Mouse (Mus musculus): ENCODE data around the gene Epb41l1. TPM values are rescaled to one million over a fixed set of nuclear protein-coding genes. Genes with fewer than 3 reads are reported as not detected.
"Not testable (repeated sequence)": the region's sequence is repeated elsewhere in the genome, so short reads cannot be mapped to it uniquely, and the experiment has no call there.

Epb41l1 gene
- 3.5 to 7.1 TPM (median 6.2 TPM) in 3 replicates for total RNA-seq (2017)

GRCm38 (mm10) chr2:156420694-156421380 is at the start of gene Epb41l1:
Gene Epb41l1 (plus strand): TSS chr2:156420909.
- 0 out of 2 replicates have a peak, but pooled peaks have one; percentile 4 for ATAC-seq (replicated peaks; ENCODE audit: insufficient number of reproducible peaks, low FRiP score, low TSS enrichment, poor library complexity, severe bottlenecking)

GRCm38 (mm10) chr2:156376956-156377355 is 43.8 kb upstream of the Epb41l1 start:
- no peak for ATAC-seq (replicated peaks; ENCODE audit: insufficient number of reproducible peaks, low FRiP score, low TSS enrichment, poor library complexity, severe bottlenecking)

GRCm38 (mm10) chr2:156379929-156380328 is 40.8 kb upstream of the Epb41l1 start:
- ATAC-seq (replicated peaks; ENCODE audit: insufficient number of reproducible peaks, low FRiP score, low TSS enrichment, poor library complexity, severe bottlenecking) = no peak

GRCm38 (mm10) chr2:156381350-156381749 is 39.4 kb upstream of the Epb41l1 start:
- no peak for ATAC-seq (replicated peaks; ENCODE audit: insufficient number of reproducible peaks, low FRiP score, low TSS enrichment, poor library complexity, severe bottlenecking)

GRCm38 (mm10) chr2:156392461-156393154 is 28.1 kb upstream of the Epb41l1 start:
- peak; percentile 92 for ATAC-seq (replicated peaks; ENCODE audit: insufficient number of reproducible peaks, low FRiP score, low TSS enrichment, poor library complexity, severe bottlenecking)

GRCm38 (mm10) chr2:156393155-156393828 is 27.4 kb upstream of the Epb41l1 start:
- ATAC-seq (replicated peaks; ENCODE audit: insufficient number of reproducible peaks, low FRiP score, low TSS enrichment, poor library complexity, severe bottlenecking) = no peak

GRCm38 (mm10) chr2:156394282-156394681 is 26.4 kb upstream of the Epb41l1 start:
- no peak for ATAC-seq (replicated peaks; ENCODE audit: insufficient number of reproducible peaks, low FRiP score, low TSS enrichment, poor library complexity, severe bottlenecking)

- ATAC-seq (replicated peaks; ENCODE audit: insufficient number of reproducible peaks, low FRiP score, low TSS enrichment, poor library complexity, severe bottlenecking) = no peak
These were observed 24.6 kb upstream of the Epb41l1 start for GRCm38 (mm10) chr2:156396096-156396495.

GRCm38 (mm10) chr2:156397988-156398387 is 22.7 kb upstream of the Epb41l1 start:
- ATAC-seq (replicated peaks; ENCODE audit: insufficient number of reproducible peaks, low FRiP score, low TSS enrichment, poor library complexity, severe bottlenecking) = no peak

GRCm38 (mm10) chr2:156399485-156399884 is 21.2 kb upstream of the Epb41l1 start:
- no peak for ATAC-seq (replicated peaks; ENCODE audit: insufficient number of reproducible peaks, low FRiP score, low TSS enrichment, poor library complexity, severe bottlenecking)

GRCm38 (mm10) chr2:156401331-156401730 is 19.4 kb upstream of the Epb41l1 start:
- ATAC-seq (replicated peaks; ENCODE audit: insufficient number of reproducible peaks, low FRiP score, low TSS enrichment, poor library complexity, severe bottlenecking) = no peak

GRCm38 (mm10) chr2:156402036-156402435 is 18.7 kb upstream of the Epb41l1 start:
- ATAC-seq (replicated peaks; ENCODE audit: insufficient number of reproducible peaks, low FRiP score, low TSS enrichment, poor library complexity, severe bottlenecking) = no peak

GRCm38 (mm10) chr2:156406987-156407386 is 13.7 kb upstream of the Epb41l1 start:
- ATAC-seq (replicated peaks; ENCODE audit: insufficient number of reproducible peaks, low FRiP score, low TSS enrichment, poor library complexity, severe bottlenecking) = no peak

- ATAC-seq (replicated peaks; ENCODE audit: insufficient number of reproducible peaks, low FRiP score, low TSS enrichment, poor library complexity, severe bottlenecking) = no peak
These were observed 12.5 kb upstream of the Epb41l1 start for GRCm38 (mm10) chr2:156408168-156408567.

GRCm38 (mm10) chr2:156411348-156411747 is 9.4 kb upstream of the Epb41l1 start:
- not testable (repeated sequence) for ATAC-seq (replicated peaks; ENCODE audit: insufficient number of reproducible peaks, low FRiP score, low TSS enrichment, poor library complexity, severe bottlenecking)

- no peak for ATAC-seq (replicated peaks; ENCODE audit: insufficient number of reproducible peaks, low FRiP score, low TSS enrichment, poor library complexity, severe bottlenecking)
These were observed 5.7 kb upstream of the Epb41l1 start for GRCm38 (mm10) chr2:156414996-156415395.

GRCm38 (mm10) chr2:156415674-156416073 is 5.0 kb upstream of the Epb41l1 start:
- peak; percentile 59; the same call in 1 of the 2 replicates for ATAC-seq (replicated peaks; ENCODE audit: insufficient number of reproducible peaks, low FRiP score, low TSS enrichment, poor library complexity, severe bottlenecking)

GRCm38 (mm10) chr2:156417194-156417593 is 3.5 kb upstream of the Epb41l1 start:
- peak; percentile 83 for ATAC-seq (replicated peaks; ENCODE audit: insufficient number of reproducible peaks, low FRiP score, low TSS enrichment, poor library complexity, severe bottlenecking)

GRCm38 (mm10) chr2:156418467-156418866 is 2.2 kb upstream of the Epb41l1 start:
- no peak for ATAC-seq (replicated peaks; ENCODE audit: insufficient number of reproducible peaks, low FRiP score, low TSS enrichment, poor library complexity, severe bottlenecking)

GRCm38 (mm10) chr2:156420327-156420693 is 399 bp upstream of the Epb41l1 start:
- ATAC-seq (replicated peaks; ENCODE audit: insufficient number of reproducible peaks, low FRiP score, low TSS enrichment, poor library complexity, severe bottlenecking) = no peak
